Mouse (Mus musculus): ENCODE data around the gene Ube3b.

The Ube3b gene

DNA sequence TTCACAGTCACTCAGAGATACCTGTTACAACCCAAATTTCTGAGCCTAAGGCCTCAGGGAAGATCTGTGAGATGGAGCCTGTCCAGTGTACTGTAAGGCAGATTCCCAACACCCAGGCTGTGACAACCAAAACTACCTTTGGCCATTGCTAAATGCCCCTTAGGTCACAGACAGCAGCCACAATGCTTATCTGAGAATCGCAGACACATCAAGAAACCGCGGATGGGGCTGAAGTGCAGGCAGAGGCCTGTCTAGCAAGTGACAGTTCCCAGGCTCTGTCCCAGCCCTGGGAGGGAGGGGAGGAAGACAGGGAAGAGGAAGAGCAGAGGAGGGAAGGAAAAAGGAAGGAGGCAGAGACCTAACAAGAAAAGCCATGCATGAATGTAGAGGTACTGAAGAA, 9.1 kb upstream of the Ube3b start:
- CTCF ChIA-PET, result interaction anchor here in 1 of 4 experiments (1.2 kb wide), 1 partner anchor 12 kb away, joined by 3 read pairs; no protein-coding TSS in a partner anchor
- POLR2A ChIA-PET, result interaction anchor here in 3 of 4 experiments (1.0 to 2.0 kb wide), 6 partner anchors 8 to 34 kb away, joined by 3 to 9 read pairs (median 4); partner anchors contain the start of genes Kctd10 (in 2 of the 3) and Ube3b (in 2 of the 3)

DNA sequence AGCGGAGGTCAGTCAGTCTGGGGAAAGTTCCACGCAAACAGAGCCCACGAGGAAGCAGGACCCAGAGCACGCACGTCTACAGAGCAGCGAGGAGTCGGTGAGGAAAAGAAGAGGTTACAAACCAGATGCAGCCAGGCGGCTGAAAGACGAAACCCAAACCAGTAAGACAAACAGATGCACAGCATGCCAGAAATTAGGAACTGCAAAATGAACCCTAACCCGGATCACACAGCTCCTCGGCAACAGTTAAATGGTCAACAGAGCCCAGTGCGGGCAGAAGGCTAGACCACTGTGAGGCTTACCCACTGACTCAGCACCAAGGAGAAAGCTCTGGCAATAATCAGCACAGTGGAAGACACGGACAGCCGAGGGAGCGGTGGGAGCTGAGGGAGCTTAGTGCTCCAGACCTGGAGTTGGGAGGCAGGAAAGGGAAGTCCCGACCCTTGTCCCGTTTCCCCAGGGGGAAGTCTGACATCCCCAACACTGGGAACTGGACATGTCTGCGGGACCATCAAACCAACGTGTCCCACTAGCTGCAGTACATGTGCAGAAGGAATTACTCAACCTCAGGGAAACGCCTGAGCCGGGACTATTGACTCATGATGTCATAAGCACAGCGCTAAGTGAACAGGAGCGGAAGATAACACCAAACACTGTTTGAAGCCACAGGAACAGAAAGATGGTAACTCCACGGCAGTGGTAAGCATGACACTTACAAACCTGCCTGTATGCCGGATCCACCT, 8.5 kb upstream of the Ube3b start:
- POLR2A ChIA-PET, result interaction anchor here in 3 of 4 experiments (0.6 to 2.0 kb wide), 9 partner anchors 8 to 329 kb away, joined by 3 to 9 read pairs (median 4); partner anchors contain the start of genes Kctd10 (in 3 of the 3), Ube3b (in 3 of the 3), Mmab (in 1 of the 3) and Mvk (in 1 of the 3)
- CTCF ChIA-PET, result interaction anchor here in 2 of 4 experiments (0.6 to 1.2 kb wide), 4 partner anchors 12 to 310 kb away, joined by 3 read pairs; no protein-coding TSS in a partner anchor

DNA sequence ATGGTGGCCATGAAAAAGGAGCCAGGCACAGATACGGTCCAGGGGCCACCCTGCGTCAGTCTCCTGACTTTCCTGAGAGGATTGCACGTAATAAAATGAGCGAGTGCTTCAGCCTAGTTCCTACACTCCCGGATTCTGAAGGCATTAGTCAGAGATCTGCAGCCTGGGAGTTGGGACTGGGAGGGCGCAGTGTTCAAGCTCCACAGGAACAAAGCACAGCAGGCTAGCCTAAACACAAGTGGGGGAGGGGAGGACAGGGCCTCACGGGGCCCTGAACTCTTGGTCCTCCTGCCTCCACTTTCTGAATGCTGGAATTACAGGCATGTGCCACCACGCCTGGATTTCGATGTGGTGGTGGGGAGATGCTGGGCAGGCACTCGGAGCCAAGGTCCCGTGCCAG, 7.8 kb upstream of the Ube3b start:
- CTCF ChIA-PET, result interaction anchor here in 3 of 4 experiments (0.7 to 2.5 kb wide), 4 partner anchors 11 to 232 kb away, joined by 3 to 8 read pairs (median 3); no protein-coding TSS in a partner anchor

DNA sequence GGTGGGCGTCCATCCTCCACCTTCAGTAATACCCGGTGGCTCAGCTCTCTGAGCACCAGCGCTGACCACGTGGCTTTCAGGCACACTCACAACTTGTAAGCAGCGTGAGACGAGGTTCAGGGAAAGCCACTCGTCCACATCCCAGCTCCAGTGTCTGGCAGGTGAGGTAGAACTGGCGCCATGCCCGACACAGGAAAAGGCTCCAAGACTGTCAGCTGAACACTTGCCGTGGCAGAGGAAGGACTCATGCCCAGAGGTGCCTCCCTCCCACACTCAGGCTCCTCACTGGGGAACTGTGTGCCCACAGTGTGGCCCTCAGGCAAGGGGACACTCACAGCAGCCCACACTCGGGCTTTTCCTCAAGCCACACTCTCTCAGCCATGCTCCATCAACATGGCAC, 7.2 kb upstream of the Ube3b start:
- ChIA-PET POLR2A (interaction anchor here in 1 of 4 experiments (2.0 kb wide), 1 partner anchor 10 kb away, joined by 9 read pairs; no protein-coding TSS in a partner anchor), CTCF (interaction anchor here in 2 of 4 experiments (1.2 to 2.5 kb wide), 2 partner anchors 10 to 49 kb away, joined by 3 to 8 read pairs; no protein-coding TSS in a partner anchor)

More for the DNA sequence above, 7.8 kb upstream of the Ube3b start:
- POLR2A ChIA-PET, result interaction anchor here in 3 of 4 experiments (0.6 to 2.0 kb wide), 7 partner anchors 8 to 328 kb away, joined by 3 to 9 read pairs (median 4); partner anchors contain the start of genes Kctd10 (in 3 of the 3), Ube3b (in 3 of the 3), Mmab (in 1 of the 3) and Mvk (in 1 of the 3)

DNA sequence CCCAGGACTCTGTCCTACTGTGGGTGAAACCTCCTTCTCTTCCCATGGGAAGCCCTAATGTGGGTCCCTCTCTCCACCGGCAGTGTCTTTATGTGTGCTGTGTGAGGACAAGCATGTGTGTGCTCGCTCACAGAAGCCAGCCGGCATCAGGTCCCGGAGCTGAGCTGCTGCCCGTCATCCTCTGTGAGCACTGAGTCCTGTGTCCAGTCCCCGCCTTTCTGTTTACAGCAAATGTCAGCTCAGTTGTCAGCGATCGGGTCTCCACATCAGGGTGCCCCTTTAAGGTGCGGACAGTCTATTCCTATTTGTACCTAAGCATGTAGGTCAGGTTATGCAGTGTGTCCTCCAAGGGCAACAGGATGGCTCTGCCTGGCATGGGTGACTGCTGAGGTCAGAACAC, 6.8 kb upstream of the Ube3b start:
- ChIA-PET CTCF (interaction anchor here in 2 of 4 experiments (2.4 to 2.5 kb wide), 2 partner anchors 10 kb away, joined by 8 to 10 read pairs; no protein-coding TSS in a partner anchor), POLR2A (no interaction called here)

DNA sequence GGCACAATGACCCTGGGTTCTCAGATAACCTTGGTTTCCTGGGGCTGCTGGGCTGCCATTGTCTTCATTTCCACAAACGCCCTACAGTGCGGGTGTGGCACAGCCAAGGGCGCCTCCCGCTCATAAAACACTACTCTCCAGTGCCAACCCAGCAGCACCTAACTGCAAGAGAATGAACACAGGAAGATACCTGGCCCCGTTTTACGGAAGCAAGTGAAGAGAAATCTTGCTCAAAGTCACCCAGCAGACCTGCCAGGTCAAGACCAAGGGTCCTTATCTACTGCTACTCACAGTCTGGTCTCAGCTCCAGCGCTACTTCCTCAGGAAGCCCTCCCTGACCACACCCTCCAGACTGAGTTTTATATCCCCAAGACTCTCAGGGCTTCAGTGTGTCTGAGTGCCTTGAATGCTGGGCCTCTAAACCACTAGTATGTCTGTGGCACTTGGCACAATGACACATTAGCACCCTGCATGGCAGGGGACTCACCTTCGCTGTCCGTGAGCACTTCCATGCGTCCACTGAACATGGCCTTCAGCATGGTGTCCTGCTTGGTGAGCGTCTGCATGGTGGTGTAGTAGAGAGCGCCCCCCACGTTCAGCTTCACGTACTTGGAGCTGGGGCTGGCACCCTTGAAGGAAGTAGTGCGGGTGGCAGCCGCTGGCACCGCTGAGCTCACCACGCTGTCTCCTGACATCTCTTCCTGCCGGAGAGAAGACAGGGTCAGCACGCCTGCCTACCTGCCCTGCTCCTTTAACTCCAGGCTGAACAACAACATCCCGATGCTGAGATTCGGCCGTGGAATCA, 5.8 kb upstream of the Ube3b start:
- POLR2A ChIA-PET, result interaction anchor here in 2 of 4 experiments (0.9 to 1.1 kb wide), 5 partner anchors 10 to 60 kb away, joined by 3 to 4 read pairs (median 3); no protein-coding TSS in a partner anchor
- CTCF ChIA-PET, result interaction anchor here in 3 of 4 experiments (0.6 to 2.5 kb wide), 7 partner anchors 9 to 226 kb away, joined by 3 to 10 read pairs (median 5); no protein-coding TSS in a partner anchor

DNA sequence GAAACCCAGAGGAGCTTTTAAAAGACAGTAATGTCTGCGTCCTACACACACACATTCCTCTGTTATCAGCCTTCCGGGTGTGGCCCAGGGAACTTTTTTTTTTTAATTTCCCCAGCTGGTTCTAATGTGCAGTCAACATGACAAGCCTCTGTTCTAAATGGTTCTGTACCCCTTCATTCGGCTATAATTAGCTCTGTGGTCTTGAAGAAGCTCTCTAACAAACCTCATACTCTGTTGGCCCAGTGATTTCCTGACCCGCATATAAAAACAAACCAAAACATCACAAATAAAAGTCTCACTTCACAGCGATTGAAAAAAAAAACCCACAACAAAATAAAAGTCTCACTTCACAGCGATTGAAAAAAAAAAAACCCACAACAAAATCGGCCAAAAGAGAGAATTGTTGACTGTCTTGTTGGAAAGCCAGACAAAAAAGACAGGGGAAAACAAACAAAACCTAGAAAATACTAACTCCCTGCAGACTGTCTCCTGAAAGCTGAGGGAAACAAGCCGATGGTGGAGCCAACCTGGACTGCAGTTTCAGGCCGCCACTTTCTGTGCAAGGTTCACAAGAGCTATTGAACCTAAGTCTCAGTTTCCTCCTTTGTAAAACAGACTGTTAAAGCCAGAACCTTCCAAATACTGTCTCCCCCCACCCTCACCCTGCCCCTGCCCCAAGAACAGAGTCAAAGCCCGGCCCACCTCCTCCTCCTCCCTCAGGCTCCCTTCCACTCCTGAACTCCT, 2.1 kb upstream of the Ube3b start:
- POLR2A ChIA-PET, result interaction anchor here (0.6 to 1.5 kb wide), 20 partner anchors 9 to 902 kb away, joined by 3 to 9 read pairs (median 4); no protein-coding TSS in a partner anchor
- CTCF ChIA-PET, result interaction anchor here in 2 of 4 experiments (0.6 to 1.1 kb wide), 9 partner anchors 16 to 1365 kb away, joined by 3 to 5 read pairs (median 4); no protein-coding TSS in a partner anchor

DNA sequence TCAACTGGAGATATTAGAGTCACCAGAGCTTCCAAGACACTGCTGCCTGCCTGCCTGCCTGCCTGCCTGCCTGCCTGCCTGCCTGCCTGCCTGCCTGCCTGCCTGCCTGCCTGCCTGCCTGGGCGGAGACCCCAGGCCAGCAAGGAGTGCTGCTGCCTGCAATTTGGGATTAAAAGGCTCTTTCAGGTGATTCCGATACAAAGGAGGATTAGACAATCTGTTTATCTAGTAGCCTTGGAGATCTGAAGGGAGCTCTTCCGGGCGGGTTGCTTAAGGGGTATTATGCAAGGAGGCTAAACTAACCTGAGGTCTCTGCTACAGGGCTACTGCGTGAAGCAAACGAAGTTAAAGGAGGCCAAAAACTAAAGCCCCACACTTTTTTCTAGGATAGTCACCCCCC, 1.5 kb upstream of the Ube3b start:
- CTCF ChIA-PET, result interaction anchor here in 3 of 4 experiments (0.6 to 1.2 kb wide), 7 partner anchors 15 to 1364 kb away, joined by 3 to 5 read pairs (median 4); no protein-coding TSS in a partner anchor

DNA sequence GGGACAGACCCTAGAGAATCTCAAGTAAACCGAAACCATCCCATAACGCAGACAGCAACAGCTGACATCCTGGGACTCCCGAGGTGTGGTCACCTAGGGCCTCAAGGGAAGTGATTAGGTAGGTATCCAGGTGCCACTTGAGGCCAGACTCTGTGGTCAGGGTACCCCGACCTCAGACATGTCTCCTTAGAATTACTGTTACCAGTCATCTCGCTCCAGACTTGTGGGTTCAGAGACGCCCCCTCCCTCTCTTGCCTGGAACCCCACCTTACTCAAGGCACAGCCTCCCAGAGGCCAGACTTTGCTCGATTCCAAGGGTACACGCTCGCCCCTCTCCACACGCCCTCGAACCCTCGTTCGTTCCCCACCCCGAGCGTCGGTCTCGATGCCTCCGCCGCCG, 644 bp upstream of the Ube3b start:
- POLR2A ChIA-PET, result interaction anchor here (0.6 to 1.1 kb wide), 33 partner anchors 8 to 1479 kb away, joined by 3 to 7 read pairs (median 3); partner anchors contain the start of genes Mmab (in 1 of the 4), Mvk (in 1 of the 4) and Ung (in 1 of the 4)

More for the DNA sequence above, 1.5 kb upstream of the Ube3b start:
- POLR2A ChIA-PET, result interaction anchor here (0.6 to 1.5 kb wide), 15 partner anchors 10 to 558 kb away, joined by 3 to 6 read pairs (median 4); no protein-coding TSS in a partner anchor

DNA sequence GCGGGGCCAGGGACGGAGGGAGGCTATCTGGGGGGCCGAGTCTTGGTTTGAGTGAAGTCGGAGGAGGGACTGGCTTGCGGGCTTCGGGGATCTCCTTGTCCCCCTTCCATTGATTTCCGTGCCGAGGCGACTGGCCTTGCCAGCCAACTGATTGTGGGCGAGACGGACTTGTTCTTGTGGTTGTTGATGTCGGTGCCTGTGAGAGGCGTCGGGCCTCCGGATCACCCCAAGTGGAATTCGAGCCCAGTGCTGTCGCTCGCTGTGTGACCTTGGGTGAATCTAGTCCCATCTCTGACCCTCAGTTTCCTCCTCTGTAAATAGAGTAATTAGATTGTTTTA, 575 bp downstream of the Ube3b start:
- POLR2A ChIA-PET, result interaction anchor here in 2 of 4 experiments (0.7 to 1.2 kb wide), 3 partner anchors 9 to 27 kb away, joined by 3 to 5 read pairs (median 3); no protein-coding TSS in a partner anchor
- CTCF ChIA-PET, result interaction anchor here in 1 of 4 experiments (1.4 to 1.6 kb wide), 2 partner anchors 12 to 66 kb away, joined by 3 to 4 read pairs; no protein-coding TSS in a partner anchor

More for the DNA sequence above, 644 bp upstream of the Ube3b start:
- CTCF ChIA-PET, result interaction anchor here in 3 of 4 experiments (0.6 to 1.4 kb wide), 16 partner anchors 14 to 1925 kb away, joined by 3 to 8 read pairs (median 4); no protein-coding TSS in a partner anchor

DNA sequence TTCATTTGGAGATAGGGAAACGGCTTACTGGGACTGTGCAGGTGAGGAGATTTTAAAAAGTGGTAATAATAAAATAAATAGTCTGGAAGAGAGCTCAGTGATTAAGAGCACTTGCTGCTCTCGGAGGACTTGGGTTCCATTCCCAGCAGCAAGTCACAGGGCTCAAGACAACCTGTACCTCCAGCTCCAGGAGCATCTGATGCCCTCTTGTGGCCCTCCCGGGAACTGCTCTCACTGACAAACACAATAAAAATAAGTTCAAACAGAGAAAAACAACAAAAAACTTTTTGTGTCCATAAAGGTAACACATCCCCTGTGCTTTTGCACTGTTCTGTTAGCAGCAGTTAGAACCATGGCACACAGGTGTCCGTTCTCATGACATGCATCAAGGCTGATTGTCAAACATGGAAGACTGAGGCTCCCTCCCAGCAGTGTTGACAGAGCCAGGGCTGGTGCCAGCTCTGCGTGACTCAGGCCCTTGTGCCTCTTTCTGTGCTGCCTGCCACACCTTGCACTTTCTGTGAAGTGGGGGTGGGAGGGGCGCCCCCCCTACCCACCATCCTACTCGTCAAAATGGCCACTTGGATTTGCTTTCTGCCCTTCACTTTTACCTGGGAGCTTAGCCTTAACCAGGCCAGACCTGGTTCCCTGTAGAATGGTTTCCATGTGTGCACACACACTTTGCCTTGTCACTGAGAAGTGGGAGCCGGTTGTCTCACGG, 2.9 kb downstream of the Ube3b start:
- ChIA-PET CTCF (interaction anchor here (0.6 to 3.0 kb wide), 27 partner anchors 9 to 236 kb away, joined by 3 to 16 read pairs (median 3); partner anchors contain the start of genes Foxn4 (in 1 of the 4) and Mmab (in 1 of the 4)), POLR2A (interaction anchor here in 3 of 4 experiments (0.7 to 2.6 kb wide), 8 partner anchors 8 to 26 kb away, joined by 3 to 9 read pairs (median 4); no protein-coding TSS in a partner anchor)

DNA sequence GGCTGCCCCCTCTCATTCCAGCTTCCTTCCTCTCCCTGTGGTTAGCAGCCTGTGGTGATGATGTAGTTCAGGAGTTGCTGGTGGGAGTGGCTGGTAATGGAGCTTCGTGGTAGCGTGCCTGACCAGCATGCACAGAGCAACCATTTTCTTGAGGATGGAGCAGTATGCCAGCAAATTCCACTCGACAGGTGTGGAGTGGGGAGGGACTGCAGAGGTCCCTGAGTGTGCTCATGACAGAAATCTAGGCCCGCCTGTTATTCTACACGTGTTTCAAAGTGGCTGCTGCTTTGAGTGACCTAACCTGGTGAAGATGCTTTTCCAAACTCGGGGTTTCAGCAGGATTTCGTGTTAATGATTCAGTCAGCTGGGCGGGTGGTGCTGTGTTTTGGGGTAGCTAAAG, 4.0 kb downstream of the Ube3b start:
- ChIA-PET POLR2A (interaction anchor here in 3 of 4 experiments (0.5 to 2.6 kb wide), 3 partner anchors 9 to 39 kb away, joined by 3 to 9 read pairs (median 4); no protein-coding TSS in a partner anchor), CTCF (interaction anchor here in 3 of 4 experiments (0.5 to 3.0 kb wide), 11 partner anchors 10 to 136 kb away, joined by 3 to 16 read pairs (median 4); no protein-coding TSS in a partner anchor)

DNA sequence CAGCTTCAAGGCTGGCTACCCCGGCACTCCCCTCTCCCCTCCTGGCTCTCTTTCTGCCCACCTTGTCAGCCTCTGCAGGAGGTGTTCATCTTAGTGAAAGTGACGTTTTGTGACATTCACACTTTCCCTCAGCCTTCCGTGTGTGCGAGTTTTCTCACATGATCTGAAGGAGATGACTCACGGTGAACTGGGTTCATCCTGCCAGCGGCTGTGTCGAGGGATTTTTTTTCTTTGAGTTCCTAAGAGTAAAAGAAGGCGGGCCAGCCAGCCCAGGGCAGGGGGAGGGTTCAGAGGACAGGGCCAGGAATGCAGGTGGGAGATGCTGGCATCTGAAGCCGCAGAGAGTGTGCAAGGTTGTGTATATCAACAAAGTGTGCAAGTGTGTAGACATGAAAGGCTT, 12.8 kb downstream of the Ube3b start:
- POLR2A ChIA-PET, result interaction anchor here in 1 of 4 experiments (0.5 to 1.2 kb wide), 7 partner anchors 23 to 510 kb away, joined by 3 to 4 read pairs (median 3); no protein-coding TSS in a partner anchor
- CTCF ChIA-PET, result interaction anchor here in 2 of 4 experiments (0.5 to 2.3 kb wide), 4 partner anchors 10 to 104 kb away, joined by 3 to 5 read pairs (median 3); partner anchors contain the start of genes Kctd10 (in 1 of the 2), Myo1h (in 1 of the 2) and Ube3b (in 1 of the 2)

DNA sequence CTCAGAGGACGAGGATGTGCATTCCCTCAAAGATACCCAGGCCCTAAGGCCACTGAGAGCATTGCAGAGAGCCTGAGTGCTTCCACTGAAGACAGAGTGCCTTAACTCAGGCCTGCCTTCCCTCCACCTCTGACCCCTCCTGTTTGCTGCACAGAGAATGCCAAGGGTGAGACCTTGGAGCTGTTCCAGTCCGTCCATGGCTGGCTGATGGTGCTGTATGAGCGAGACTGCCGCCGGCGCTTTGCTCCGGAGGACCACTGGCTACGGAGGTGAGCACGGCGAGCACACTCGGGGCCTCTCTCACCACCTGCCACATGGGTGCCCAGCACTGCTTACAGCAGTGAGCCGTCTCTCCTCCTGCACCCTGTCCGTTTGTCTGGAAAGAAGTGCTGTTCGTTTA, 26.2 kb downstream of the Ube3b start:
- ChIA-PET CTCF (interaction anchor here in 3 of 4 experiments (0.5 to 1.3 kb wide), 7 partner anchors 23 to 476 kb away, joined by 3 to 5 read pairs (median 3); no protein-coding TSS in a partner anchor), POLR2A (interaction anchor here in 1 of 4 experiments (0.8 to 1.6 kb wide), 4 partner anchors 11 to 77 kb away, joined by 3 to 7 read pairs (median 3); partner anchors contain the start of genes Mmab and Mvk)

DNA sequence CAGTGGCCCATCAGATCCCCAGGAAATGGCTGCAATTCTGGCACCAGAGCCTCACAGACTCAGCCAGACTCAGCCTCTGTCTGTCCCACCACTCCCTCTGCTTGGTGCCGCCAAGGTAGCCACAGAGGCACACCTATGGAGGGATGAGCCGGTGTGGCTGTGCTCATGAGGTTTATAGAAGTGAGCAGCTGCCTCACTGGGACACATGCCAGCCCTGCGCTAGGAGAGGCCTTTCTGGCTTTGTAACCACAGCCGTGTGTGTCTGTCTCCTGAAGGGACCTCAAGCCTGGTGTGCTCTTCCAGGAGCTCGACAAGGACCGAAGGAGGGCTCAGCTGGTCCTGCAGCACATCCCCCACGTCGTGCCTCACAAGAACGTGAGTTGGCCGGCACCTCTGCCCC, 26.9 kb downstream of the Ube3b start:
- ChIA-PET CTCF (interaction anchor here in 1 of 4 experiments (0.6 to 1.0 kb wide), 3 partner anchors 24 to 135 kb away, joined by 3 read pairs; no protein-coding TSS in a partner anchor), POLR2A (interaction anchor here (0.6 to 1.7 kb wide), 6 partner anchors 10 to 172 kb away, joined by 3 to 7 read pairs (median 3); no protein-coding TSS in a partner anchor)
